Mouse (Mus musculus): ENCODE results near the gene Spsb4.

Spsb4 gene

GRCm38 (mm10) chr9:96978147-96978782, 40.4 kb downstream of the Spsb4 start:
- DNase-seq (ENCODE audit: extremely low spot score) = no peak

- no peak for DNase-seq (ENCODE audit: extremely low spot score)
Measured at GRCm38 (mm10) chr9:96977287-96978145, 41.1 kb downstream of the Spsb4 start.

GRCm38 (mm10) chr9:96973091-96973490, 45.6 kb downstream of the Spsb4 start:
- no peak for DNase-seq (ENCODE audit: extremely low spot score)

- DNase-seq (ENCODE audit: extremely low spot score) = no peak
Measured at GRCm38 (mm10) chr9:96971625-96972404, 46.8 kb downstream of the Spsb4 start.

- DNase-seq (ENCODE audit: extremely low spot score) = no peak
Measured at GRCm38 (mm10) chr9:96967516-96967915, 51.1 kb downstream of the Spsb4 start.

GRCm38 (mm10) chr9:96966465-96966864, 52.2 kb downstream of the Spsb4 start:
- DNase-seq (ENCODE audit: extremely low spot score) = no peak

- no peak for DNase-seq (ENCODE audit: extremely low spot score)
Measured at GRCm38 (mm10) chr9:96963443-96964215, 55.0 kb downstream of the Spsb4 start.

- no peak for DNase-seq (ENCODE audit: extremely low spot score)
Measured at GRCm38 (mm10) chr9:96962714-96963113, 55.9 kb downstream of the Spsb4 start.

- DNase-seq (ENCODE audit: extremely low spot score) = no peak
Measured at GRCm38 (mm10) chr9:96961986-96962701, 56.5 kb downstream of the Spsb4 start.

- DNase-seq (ENCODE audit: extremely low spot score) = peak; percentile 53
Measured at GRCm38 (mm10) chr9:96961006-96961405, 57.6 kb downstream of the Spsb4 start.

GRCm38 (mm10) chr9:96960241-96960640, 58.4 kb downstream of the Spsb4 start:
- no peak for DNase-seq (ENCODE audit: extremely low spot score)

GRCm38 (mm10) chr9:96959469-96959868, 59.2 kb downstream of the Spsb4 start:
- no peak for DNase-seq (ENCODE audit: extremely low spot score)

GRCm38 (mm10) chr9:96958009-96958615, 60.5 kb downstream of the Spsb4 start:
- DNase-seq (ENCODE audit: extremely low spot score) = peak; percentile 73

- no peak for DNase-seq (ENCODE audit: extremely low spot score)
Measured at GRCm38 (mm10) chr9:96957298-96957865, 61.3 kb downstream of the Spsb4 start.

GRCm38 (mm10) chr9:96956646-96957297, 61.9 kb downstream of the Spsb4 start:
- DNase-seq (ENCODE audit: extremely low spot score) = no peak

GRCm38 (mm10) chr9:96954063-96954809, 64.4 kb downstream of the Spsb4 start:
- no peak for DNase-seq (ENCODE audit: extremely low spot score)

GRCm38 (mm10) chr9:96953443-96953842, 65.2 kb downstream of the Spsb4 start:
- DNase-seq (ENCODE audit: extremely low spot score) = no peak

- no peak for DNase-seq (ENCODE audit: extremely low spot score)
Measured at GRCm38 (mm10) chr9:96952310-96952975, 66.2 kb downstream of the Spsb4 start.
